Mouse (Mus musculus) megakaryocyte, embryonic 14.5 days (primary cell): ENCODE measurements around the gene Cisd1.

Experiments
- FLI1 ChIP-seq: IDR thresholded peaks from 2 replicates; pipeline ENCODE4 v1.6.1; 2012; ENCODE audit warnings: low read length, inconsistent platforms, mixed read lengths
- GATA1 ChIP-seq: IDR thresholded peaks from 3 replicates; pipeline ENCODE4 v1.6.1; 2012; ENCODE audit warnings: mixed read lengths, low read length, inconsistent platforms, borderline replicate concordance

GRCm38 (mm10) chr10:71308199-71308598 is 36.6 kb downstream of the Cisd1 start:
- no peak for TF ChIP-seq GATA1
- no peak for TF ChIP-seq FLI1
